Mouse (Mus musculus) forebrain, embryonic 16.5 days (tissue): ENCODE measurements around the gene Polr3g. TPM values are rescaled to one million over a fixed set of nuclear protein-coding genes. Genes with fewer than 3 reads are reported as not detected.
A peak's percentile ranks its signal among the peaks of the same experiment; 100 is the strongest.

Experiments used
- ATAC-seq: fragments of 200-750 bp; cut with Nextera tagmentation; 2 replicates; pipeline ENCODE4 v1.8.0; 2017; ENCODE audit warnings: mild to moderate bottlenecking, moderate library complexity
- H3K27ac ChIP-seq: fragments of 300-500 bp; sonication (generic); 2 replicates; pipeline ENCODE4 v1.5.1; 2014; ENCODE audit warnings: low read length, control low read depth
- H3K27me3 ChIP-seq: fragments of 300-500 bp; sonication (generic); replicated peaks from 2 replicates; pipeline ENCODE4 v1.6.1; 2014; ENCODE audit warnings: low read length; ENCODE audit not compliant: control insufficient read depth, insufficient read depth
- H3K36me3 ChIP-seq: fragments of 300-500 bp; sonication (generic); 2 replicates; pipeline ENCODE4 v1.6.1; 2014; ENCODE audit not compliant: control insufficient read depth, insufficient read depth
- H3K4me1 ChIP-seq: fragments of 300-500 bp; sonication (generic); replicated peaks from 2 replicates; pipeline ENCODE4 v1.6.1; 2014; ENCODE audit warnings: low read length; ENCODE audit not compliant: control insufficient read depth, insufficient read depth
- H3K4me2 ChIP-seq: fragments of 300-500 bp; sonication (generic); 2 replicates; pipeline ENCODE4 v1.6.1; 2014; ENCODE audit warnings: mild to moderate bottlenecking, low read length, control low read depth
- H3K4me3 ChIP-seq: fragments of 300-500 bp; sonication (generic); replicated peaks from 2 replicates; pipeline ENCODE4 v1.5.1; 2014; ENCODE audit warnings: mild to moderate bottlenecking, low read length, control low read depth
- H3K9ac ChIP-seq: fragments of 300-500 bp; sonication (generic); replicated peaks from 2 replicates; pipeline ENCODE4 v1.6.1; 2014; ENCODE audit warnings: low read depth, low read length, control low read depth
- H3K9me3 ChIP-seq: fragments of 300-500 bp; sonication (generic); 2 replicates; pipeline ENCODE4 v1.6.1; 2016; ENCODE audit warnings: low read length; ENCODE audit not compliant: control insufficient read depth
- WGBS: fragments of 180-500 bp; shearing (Covaris S2); extraction: QIAGEN DNeasy Blood & Tissue Kit; methylation state at CpG from one replicate; pipeline ENCODE4 v1.1.7; 2014; 5-methylcytosine and 5-hydroxymethylcytosine counted together
- polyA plus RNA-seq: library from polyadenylated mRNA; unstranded; fragments of >200 nt; fragmentation: Nextera tagmentation; extraction: Ambion mirVana; gene quantifications from 2 replicates; pipeline ENCODE4 v1.2.1, GENCODE M21; 2015

Gene Polr3g
- polyA plus RNA-seq, 1 experiment from 2014 or later: 3.3 TPM

GRCm38 (mm10) chr13:81644047-81644565 is 66.7 kb downstream of the Polr3g start:
- no peaks in the 10 kb centered on the region for H3K27me3 ChIP-seq
- H3K9ac ChIP-seq: no peak overlapping the region
- no peaks in the 10 kb centered on the region for H3K36me3 ChIP-seq
- no peak overlapping the region for H3K27ac ChIP-seq
- ATAC-seq: no peak
- no peak overlapping the region for H3K4me3 ChIP-seq
- H3K4me2 ChIP-seq: no peak overlapping the region
- no peaks in the 10 kb centered on the region for H3K9me3 ChIP-seq
- WGBS: 92% methylated on average over 11 of the region's 11 CpGs
- peaks cover 4% of the 10 kb centered on the region; the same call in 1 of the 2 replicates for H3K4me1 ChIP-seq

- no peak for ATAC-seq
- H3K27me3 ChIP-seq: no peaks in the 10 kb centered on the region
- H3K36me3 ChIP-seq: no peaks in the 10 kb centered on the region
- H3K27ac ChIP-seq: no peak overlapping the region
- H3K4me3 ChIP-seq: no peak overlapping the region
- WGBS: 54% methylated on average over 7 of the region's 7 CpGs
- H3K9ac ChIP-seq: no peak overlapping the region
- H3K4me1 ChIP-seq: peaks cover 4% of the 10 kb centered on the region; the same call in 1 of the 2 replicates
- H3K9me3 ChIP-seq: no peaks in the 10 kb centered on the region
- no peak overlapping the region for H3K4me2 ChIP-seq
Observed at GRCm38 (mm10) chr13:81642491-81643149, 68.2 kb downstream of the Polr3g start.

- Histone ChIP-seq H3K4me3 (peak overlapping the region; percentile 20; the same call in 1 of the 2 replicates), H3K9ac (peak overlapping the region; percentile 41), H3K4me1 (peaks cover 4% of the 10 kb centered on the region; the same call in 1 of the 2 replicates), H3K9me3 (no peaks in the 10 kb centered on the region), H3K27ac (peak overlapping the region; percentile 28; the same call in 1 of the 2 replicates), H3K4me2 (peak overlapping the region; percentile 47), H3K27me3 (no peaks in the 10 kb centered on the region), H3K36me3 (no peaks in the 10 kb centered on the region)
- ATAC-seq: peak; percentile 78
- WGBS: 3% methylated on average over 8 of the region's 8 CpGs
Observed at GRCm38 (mm10) chr13:81641289-81642045, 69.3 kb downstream of the Polr3g start.

GRCm38 (mm10) chr13:81640881-81641280 is 69.9 kb downstream of the Polr3g start:
- H3K4me2 ChIP-seq: no peak overlapping the region
- WGBS: 18% methylated on average over 6 of the region's 6 CpGs
- H3K27ac ChIP-seq: no peak overlapping the region

GRCm38 (mm10) chr13:81639624-81640023 is 71.2 kb downstream of the Polr3g start:
- Histone ChIP-seq H3K27me3 (no peaks in the 10 kb centered on the region), H3K4me3 (no peak overlapping the region), H3K4me2 (no peak overlapping the region), H3K36me3 (no peaks in the 10 kb centered on the region), H3K9me3 (no peaks in the 10 kb centered on the region), H3K4me1 (peaks cover 4% of the 10 kb centered on the region; the same call in 1 of the 2 replicates), H3K9ac (no peak overlapping the region), H3K27ac (no peak overlapping the region)
- peak; percentile 44 for ATAC-seq
- 5% methylated on average over 4 of the region's 4 CpGs for whole genome bisulfite sequencing

More at GRCm38 (mm10) chr13:81640881-81641280, 69.9 kb downstream of the Polr3g start:
- no peaks in the 10 kb centered on the region for H3K27me3 ChIP-seq
- H3K9ac ChIP-seq: no peak overlapping the region
- no peaks in the 10 kb centered on the region for H3K9me3 ChIP-seq
- no peaks in the 10 kb centered on the region for H3K36me3 ChIP-seq
- H3K4me1 ChIP-seq: peaks cover 4% of the 10 kb centered on the region; the same call in 1 of the 2 replicates
- peak; percentile 42; the same call in 1 of the 2 replicates for ATAC-seq
- no peak overlapping the region for H3K4me3 ChIP-seq

- Histone ChIP-seq H3K4me3 (peak within 1 kb of the TSS; percentile 45), H3K36me3 (no peaks in the 10 kb centered on the region), H3K27ac (no peak within 1 kb of the TSS), H3K27me3 (no peaks in the 10 kb centered on the region), H3K9me3 (no peaks in the 10 kb centered on the region), H3K9ac (peak within 1 kb of the TSS; percentile 36), H3K4me1 (peaks cover 17% of the 10 kb centered on the region), H3K4me2 (peak within 1 kb of the TSS; percentile 63)
- ATAC-seq: peak; percentile 93
- 1% methylated on average over 42 of the region's 42 CpGs for WGBS
Observed at GRCm38 (mm10) chr13:81632720-81633415, 77.9 kb downstream of the Polr3g start, which contains the start of gene Adgrv1. Gene Adgrv1, minus strand, starts transcription at chr13:81633154.

GRCm38 (mm10) chr13:81630566-81630965 is 80.2 kb downstream of the Polr3g start:
- Histone ChIP-seq H3K4me2 (peak overlapping the region; percentile 34), H3K27ac (no peak overlapping the region), H3K36me3 (no peaks in the 10 kb centered on the region), H3K4me3 (no peak overlapping the region), H3K27me3 (no peaks in the 10 kb centered on the region), H3K9me3 (no peaks in the 10 kb centered on the region), H3K9ac (no peak overlapping the region), H3K4me1 (peaks cover 20% of the 10 kb centered on the region)
- WGBS: 4% methylated on average over 5 of the region's 5 CpGs
- ATAC-seq: no peak

GRCm38 (mm10) chr13:81629395-81629794 is 81.4 kb downstream of the Polr3g start:
- Histone ChIP-seq H3K9ac (no peak overlapping the region), H3K4me2 (no peak overlapping the region), H3K27me3 (no peaks in the 10 kb centered on the region), H3K9me3 (no peaks in the 10 kb centered on the region), H3K4me1 (peaks cover 20% of the 10 kb centered on the region), H3K27ac (peak overlapping the region; percentile 81), H3K4me3 (no peak overlapping the region), H3K36me3 (no peaks in the 10 kb centered on the region)
- peak; percentile 61 for ATAC-seq
- WGBS: 14% methylated on average over 3 of the region's 3 CpGs
